Mouse (Mus musculus) thymus, postnatal 0 days (tissue): ENCODE data around the gene Aldh18a1. TPM values are rescaled to one million over a fixed set of nuclear protein-coding genes. Genes with fewer than 3 reads are reported as not detected.

Experiments
- DNase-seq: peaks from one replicate; pipeline ENCODE4 v3.0.0-alpha.2; 2015; ENCODE audit warnings: low spot score
- polyA plus RNA-seq: library from polyadenylated mRNA; unstranded; fragments of >200 nt; fragmentation: Nextera tagmentation; extraction: Ambion mirVana; gene quantifications from 2 replicates; pipeline ENCODE4 v1.2.1, GENCODE M21; 2015

Aldh18a1 gene
- polyA plus RNA-seq, 1 experiment from 2014 or later: 28.2 TPM

DNA sequence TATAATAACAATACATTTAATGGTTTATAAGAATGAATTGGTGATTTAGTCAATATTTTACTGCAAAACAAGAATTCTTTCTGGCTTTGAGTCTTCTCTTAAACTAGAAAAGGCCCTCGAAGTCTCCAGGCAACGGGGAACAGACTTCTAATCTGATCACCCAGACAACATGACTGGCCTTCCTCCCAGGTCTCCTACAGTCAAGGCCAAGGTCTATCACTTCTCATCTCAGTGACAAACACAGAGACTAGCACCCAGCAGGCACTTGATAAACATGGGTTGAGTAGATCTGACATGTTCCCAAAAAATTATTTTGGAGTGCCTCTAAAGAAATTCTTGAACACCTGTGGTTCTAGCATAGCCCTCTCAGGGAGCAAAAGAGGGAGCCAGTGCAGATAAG, 57.9 kb downstream of the Aldh18a1 start:
- DNase-seq: no peak

DNA sequence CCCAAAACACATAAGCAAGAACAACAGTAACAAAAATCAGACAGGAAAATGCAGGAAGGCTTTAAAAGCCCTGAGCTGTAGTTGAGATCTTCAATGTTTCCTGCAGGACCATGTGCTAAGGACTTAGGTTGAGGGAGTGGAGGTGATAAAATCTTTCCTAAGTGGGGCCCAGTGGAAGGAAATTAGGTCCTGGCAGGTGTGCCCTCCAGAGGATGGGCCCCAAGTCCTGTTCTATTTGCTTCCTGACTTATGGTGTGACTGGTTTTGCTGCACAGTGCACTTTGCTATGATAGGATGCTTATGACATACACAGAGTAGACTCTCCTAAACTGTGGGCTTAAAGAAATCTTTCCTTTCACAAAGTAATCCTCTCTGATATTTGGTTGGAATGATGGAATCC, 60.0 kb downstream of the Aldh18a1 start:
- DNase-seq: no peak

DNA sequence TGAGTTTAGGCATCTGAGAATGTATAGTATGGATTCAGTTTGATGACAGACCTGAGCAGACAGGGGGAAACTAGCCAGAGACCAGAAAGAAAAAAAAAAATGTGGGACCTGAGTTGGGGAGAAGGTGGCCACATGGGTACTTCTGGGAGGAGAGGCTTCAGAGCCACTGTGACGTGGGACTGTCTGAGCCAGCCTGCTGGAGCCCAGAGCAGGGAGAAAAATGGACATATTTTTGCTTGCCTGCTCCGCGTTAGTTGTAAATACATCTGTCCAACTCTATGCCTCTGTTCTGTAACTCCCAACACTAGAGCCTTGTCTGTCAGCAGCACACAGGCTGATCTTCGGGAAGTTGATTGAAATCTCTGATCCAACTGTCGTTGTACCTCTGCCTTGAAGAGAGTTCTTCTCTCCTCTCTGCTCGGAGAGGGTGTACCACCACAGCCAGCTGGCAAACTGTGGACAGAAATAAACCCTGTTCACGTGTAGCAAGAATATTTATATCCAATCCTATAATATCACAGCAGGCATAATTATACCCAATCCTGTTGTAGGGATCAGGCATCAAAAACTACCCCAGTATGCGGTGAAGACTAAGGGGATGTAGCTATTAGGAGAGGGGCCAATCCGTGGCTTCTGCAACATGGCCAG, 61.8 kb downstream of the Aldh18a1 start:
- DNase-seq: no peak

DNA sequence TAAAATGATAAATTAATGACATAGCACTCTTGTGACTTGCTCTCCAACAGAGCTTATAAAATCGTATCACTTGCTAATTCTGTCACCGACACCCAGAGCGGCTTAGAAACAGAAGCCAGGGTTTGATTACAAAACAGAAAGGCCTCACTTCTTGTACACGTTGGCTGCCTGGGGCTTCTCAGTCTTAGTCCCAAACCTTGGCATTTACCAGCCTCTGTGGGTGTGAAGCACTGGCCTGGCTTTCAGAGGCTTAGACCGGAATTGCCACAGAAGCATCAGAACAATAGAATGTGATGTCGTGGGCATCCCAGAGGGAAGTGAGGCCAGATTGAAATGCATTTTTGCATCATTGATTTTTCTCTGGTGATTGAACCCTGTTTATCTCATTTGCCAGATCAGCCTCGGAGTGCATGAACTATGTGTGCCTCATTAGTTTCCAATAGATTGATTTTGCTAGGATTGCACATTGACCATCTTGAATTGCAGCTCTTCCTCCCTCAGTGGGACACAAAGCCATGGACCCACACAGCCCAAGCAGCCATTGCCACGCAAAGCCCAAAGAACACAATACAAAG, 64.7 kb downstream of the Aldh18a1 start:
- DNase-seq: no peak

DNA sequence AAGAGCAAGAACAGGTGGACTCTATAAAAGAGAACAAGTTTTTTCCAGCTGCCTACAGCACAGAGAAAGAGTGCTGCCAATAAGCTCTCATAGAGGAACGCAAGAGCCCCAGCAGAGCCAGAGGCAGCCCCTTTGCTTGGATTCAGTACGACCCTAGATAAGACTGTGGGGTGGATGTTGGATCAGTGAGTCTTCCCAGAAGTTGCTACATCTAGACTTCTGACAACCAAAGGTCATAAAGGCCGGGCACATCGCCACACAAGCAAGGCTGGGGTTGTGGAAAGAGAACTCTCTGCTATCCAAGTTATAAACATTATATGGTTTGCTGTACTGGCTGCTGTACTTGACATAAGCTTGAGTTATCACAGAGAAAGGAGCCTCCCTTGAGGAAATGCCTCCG, 67.9 kb downstream of the Aldh18a1 start:
- DNase-seq: no peak

DNA sequence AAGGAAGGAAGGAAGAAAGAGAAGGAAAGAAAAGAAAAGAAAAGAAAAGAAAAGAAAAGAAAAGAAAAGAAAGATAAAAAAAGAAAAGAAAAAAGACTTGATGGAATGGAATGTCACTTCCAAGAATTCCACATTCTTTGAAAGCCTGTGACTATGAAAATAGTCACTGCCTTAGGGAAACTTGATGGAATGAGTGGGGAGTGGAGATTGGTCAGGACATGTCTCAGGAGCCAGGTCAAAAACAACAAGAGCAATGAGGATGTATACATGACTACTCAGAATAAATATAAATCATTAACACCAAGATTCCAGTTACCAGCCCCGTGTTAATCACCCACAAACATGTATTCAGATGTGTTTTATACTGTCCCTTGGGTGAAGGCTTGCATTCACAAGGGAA, 69.6 kb downstream of the Aldh18a1 start:
- no peak for DNase-seq

DNA sequence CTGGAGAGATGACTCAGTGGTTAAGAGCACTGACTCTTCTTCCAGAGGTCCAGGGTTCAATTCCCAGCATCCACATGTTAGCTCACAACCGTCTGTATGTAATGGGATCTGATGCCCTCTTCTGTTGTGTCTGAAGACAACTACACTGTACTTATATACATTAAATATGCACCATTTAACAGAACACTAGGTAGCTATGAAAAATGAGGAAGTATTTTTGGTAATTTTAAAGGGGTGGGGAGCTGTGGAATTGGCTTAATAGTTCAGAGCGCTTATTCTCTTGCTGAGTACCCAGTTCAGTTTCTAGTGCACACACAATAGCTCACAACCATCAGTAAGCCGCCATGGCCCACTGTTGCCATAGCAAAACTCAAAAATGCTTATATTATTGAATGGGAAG, 72.7 kb downstream of the Aldh18a1 start:
- no peak for DNase-seq

DNA sequence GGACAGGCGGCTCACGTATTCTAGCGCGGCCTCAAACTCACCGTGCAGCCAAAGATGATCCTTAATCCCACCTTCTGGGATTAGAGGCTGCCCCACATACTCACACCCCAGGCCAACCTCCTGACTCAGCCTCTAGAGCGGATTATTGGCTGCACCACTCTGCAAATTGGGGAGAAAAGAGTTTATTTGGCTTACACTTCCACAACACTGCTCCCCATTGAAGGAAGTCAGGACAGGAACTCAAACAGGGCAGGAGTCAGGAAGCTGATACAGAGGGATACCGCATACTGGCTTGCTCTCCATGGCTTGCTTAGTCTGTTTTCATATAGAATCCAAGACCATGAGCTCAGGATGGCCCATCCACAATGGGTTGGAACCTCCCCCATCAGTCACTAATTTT, 73.9 kb downstream of the Aldh18a1 start:
- peak; percentile 3 for DNase-seq

DNA sequence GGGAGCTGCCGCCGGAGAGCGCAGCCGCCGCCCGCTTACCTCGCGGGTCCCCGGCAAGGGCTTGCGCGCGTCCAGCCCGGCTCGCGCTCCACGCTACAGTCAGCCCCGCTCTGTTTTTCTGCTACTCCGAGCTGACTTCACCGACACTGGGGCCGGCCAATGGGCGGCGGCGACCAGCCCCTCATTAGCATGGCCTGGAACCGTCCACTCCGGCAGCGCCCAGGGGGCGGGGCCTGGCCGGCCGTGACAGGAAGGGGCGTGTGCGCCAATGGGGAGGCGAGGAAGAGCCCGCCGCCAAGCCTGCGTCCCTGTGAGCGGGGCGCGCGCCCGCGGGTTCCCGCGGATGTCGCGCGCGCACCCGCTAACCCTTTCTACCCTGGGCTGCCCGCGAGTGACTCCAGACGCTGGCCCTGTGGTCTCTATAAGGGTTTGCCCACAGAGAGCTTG, 74.6 kb downstream of the Aldh18a1 start, which contains the start of gene Sorbs1:
Gene Sorbs1, minus strand, starts transcription at position 148 of the 447 bp plus-strand sequence.
- peak; percentile 98 for DNase-seq

DNA sequence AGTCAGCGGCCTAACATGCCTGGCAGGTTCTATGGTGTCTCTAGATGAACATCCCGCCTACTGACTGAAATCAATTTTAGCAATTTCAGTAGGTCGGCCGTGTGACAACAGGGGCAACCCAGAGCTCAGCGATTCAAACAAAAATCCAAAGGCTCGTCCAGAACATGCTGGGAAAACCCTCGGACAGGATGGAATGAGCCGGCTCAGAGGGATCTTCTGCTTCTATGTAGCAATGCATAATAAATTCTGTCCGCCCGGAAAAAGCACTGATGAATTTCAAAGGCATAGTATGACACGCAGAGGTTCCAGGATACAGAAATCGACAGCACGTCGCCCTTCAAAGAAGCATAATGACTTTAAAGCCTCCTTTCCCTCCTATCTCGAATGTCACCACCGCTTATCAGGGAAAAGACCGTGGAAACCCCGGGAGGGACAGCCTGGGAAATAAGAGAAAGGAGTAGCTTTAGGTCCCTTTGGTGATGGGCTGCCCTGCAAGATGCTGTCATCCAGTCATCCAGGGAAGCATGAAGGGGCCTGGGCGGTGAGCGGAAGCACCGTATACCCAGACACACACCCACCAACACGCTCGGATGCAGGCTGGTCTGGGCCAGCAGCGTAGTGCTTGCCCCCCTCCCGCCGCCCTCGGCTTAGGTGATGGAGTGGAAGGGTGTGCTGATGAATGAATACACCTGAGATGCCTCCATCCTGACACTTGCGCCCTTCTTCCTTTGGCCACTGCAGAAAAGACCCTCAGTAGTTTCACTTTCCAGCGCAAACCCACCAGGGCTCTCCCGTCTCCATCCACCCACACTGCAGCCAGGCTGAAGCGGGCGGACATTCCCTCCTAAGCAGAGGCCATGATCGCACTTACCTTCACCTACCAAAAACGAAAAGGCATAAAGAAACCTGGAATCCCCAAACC, 75.5 kb downstream of the Aldh18a1 start:
- DNase-seq: peak; percentile 57

DNA sequence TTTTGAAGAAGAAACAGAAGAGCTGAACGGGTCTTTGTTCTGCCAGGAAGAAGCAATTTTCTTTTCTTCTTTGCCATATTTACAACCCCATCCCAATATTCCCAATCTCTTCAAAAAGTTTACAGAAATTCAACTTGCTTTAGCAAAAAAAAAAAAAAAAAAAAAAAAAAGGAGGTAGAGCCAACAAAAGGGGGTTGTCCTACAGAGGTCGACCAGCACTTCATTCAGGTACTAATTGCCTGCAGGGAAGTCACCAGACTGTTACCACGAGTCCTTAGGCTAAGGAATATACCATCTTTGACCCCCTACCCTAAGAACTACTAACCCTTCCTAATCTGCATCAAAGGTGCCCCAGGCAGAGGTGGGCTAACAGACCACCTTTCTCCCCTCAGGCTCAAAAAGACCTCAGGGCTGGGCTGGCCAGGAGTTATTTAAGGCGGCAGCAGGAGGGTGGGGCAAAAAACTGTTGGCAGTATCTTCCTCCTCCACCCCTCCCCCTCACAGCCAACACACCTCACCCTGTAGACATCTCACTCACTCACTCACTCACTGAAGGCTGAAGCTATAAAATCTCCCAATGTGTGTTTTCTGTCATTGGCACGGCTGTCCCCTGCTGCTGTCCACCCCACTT, 76.5 kb downstream of the Aldh18a1 start:
- no peak for DNase-seq

DNA sequence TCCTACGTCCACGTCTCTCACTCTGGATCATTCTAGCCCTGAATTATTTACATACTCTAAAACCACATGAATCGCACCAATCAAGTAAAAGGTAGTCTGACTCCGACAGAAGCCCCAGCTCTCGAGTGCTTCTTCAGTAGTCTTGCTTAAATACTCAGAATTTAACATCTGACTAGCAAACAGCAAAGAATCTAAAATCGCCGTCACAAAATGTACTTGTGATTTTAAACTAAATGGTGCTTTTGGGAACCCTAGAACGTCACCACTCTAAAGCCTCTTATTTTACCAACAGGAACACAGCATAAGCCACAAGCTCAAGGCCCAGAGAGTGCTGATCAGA, 77.2 kb downstream of the Aldh18a1 start:
- no peak for DNase-seq

DNA sequence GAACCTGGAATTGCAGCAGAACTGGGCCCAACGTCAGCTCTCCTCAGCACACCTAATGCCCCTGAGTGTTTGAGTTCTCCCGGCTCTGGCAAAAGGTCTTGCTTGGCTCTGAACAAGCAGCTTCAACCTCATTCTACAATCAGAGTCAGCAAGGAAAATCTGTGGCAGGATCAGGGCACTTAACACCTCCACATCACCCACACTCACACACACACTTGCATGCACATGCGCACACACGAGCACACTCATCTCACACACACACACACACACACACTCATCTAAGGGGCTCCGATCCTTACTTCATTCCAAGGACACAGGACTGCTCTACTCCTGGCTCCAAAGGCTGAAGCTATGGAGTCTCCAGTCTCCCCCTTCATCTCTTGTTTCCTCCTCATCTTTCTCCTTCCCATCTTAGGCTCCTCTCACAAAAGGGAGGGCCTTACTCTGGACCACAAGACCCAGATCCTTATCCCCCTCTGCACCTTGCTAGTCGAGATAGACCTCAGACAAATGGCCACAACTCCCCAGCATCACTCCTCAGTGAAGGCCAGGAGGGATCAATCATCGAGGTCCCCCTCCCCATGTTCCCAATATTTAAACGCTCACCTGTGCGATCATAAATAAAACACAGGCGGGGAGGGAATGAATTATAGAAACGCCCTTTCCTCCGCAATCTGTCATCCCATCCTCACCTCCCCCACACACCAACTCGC, 77.7 kb downstream of the Aldh18a1 start:
- no peak for DNase-seq

DNA sequence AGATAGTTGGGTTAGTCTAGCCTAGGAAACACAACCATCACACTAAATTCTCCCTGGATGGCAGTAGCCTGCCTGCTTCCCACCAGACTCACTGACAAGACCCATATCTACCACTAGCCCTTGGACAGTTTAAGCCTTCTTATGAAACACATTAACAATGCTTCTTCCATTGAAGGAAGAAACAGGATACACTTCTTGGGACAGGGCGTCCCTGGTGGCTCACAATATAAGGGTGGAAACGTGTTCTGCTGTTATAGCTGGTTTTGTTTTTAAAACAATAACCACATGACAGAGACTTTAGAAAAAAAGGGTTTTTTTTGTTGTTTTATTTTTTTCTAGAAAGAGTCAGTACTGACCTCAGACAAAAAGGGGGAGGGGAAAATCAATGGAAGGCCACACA, 79.0 kb downstream of the Aldh18a1 start:
- DNase-seq: no peak

DNA sequence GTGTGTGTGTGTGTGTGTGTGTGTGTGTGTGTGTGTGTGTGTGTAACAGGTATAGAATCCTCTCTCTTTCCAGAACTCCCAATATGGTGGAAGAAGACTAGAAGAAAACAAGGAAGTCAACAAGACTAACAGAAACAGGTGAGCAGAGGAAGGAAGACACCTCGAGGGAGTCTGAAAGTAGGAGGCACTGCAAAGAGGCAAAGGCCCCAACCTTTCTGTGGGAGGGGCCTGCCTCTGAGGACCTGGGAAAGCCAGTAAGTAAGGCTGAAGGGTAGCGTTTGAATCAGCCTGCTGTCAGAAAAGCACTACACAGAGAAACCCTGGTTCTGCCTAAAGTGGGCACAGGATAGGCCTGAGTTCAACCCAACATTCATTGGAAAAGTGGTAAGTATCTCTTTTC, 79.4 kb downstream of the Aldh18a1 start:
- peak; percentile 34 for DNase-seq

DNA sequence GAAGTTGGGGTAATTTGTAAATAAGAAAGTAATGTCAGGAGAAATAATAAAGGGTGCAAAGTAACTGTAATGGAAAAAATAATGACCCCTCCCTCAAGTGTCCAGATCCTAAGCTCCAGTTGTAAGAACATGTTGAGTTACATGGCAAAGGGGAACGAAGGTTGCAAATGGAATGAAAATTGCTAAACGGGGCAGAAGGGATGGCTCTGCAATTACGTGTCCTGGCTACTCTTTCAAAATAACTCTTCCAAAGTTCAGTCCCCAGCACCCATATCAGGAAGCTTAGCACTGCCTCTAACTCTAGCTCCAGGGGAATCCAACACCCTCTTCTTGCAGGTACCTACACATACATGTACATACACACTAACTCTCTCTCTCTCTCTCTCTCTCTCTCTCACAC, 81.3 kb downstream of the Aldh18a1 start:
- DNase-seq: no peak

DNA sequence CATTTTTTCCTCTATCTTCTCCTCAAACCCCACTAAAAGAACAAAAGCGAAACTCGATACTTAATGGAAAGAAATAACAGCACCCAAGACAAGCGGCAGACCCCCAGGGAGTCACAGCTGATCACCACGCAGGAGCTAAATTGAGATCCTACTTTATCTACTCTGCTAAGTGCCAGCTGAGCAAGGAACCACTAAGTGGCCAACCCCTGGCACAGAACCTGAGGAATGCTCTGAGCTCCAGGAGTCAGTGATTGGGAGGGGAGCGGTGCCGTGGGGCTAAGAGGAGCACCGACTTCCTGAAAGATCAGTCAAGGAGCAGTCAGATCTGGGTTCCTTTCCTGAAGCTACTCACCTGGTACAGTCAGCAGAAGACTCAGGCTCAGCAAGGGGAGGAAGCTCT, 83.9 kb downstream of the Aldh18a1 start:
- no peak for DNase-seq
